Mouse (Mus musculus): ENCODE results near the gene Zfp655. TPM values are rescaled to one million over a fixed set of nuclear protein-coding genes. Genes with fewer than 3 reads are reported as not detected.

Zfp655 gene
- polyA plus RNA-seq, 1 experiment: 79.3 TPM

DNA sequence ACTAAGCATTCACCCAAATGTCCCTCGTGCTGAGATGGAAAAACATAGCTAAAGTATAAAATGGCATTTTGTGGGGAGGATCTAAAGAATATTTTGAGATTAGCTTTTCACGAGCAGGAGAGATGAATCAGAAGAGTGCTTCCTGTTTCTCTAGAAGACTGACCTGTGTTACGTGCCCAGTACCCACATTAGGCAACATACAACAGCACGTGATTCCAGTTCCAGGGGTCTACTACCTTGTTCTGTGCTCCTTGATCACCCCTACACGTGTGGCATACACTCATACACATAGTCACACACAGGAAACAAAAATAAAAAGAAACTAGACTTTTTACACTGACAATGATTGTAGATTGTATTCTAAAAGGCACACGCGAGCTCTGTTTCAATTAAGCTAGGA, 31.1 kb upstream of the Zfp655 start:
- Histone ChIP-seq H3K4me1 (ENCODE audit: control insufficient read depth, insufficient read depth, low read length) (no peaks in the 10 kb centered on the region), H3K27ac (ENCODE audit: insufficient read depth, low read length) (no peak overlapping the region), H3K27me3 (ENCODE audit: control insufficient read depth, insufficient read depth, low read length, poor library complexity, severe bottlenecking) (no peaks in the 10 kb centered on the region), H3K9me3 (replicated peaks; ENCODE audit: control insufficient read depth, insufficient read depth, low read length, poor library complexity, severe bottlenecking) (no peaks in the 10 kb centered on the region), H3K36me3 (ENCODE audit: control insufficient read depth, insufficient read depth, low read length, poor library complexity, severe bottlenecking) (peaks cover under 1% of the 10 kb centered on the region), H3K9ac (ENCODE audit: low read depth, poor library complexity, severe bottlenecking) (no peak overlapping the region), H3K4me3 (ENCODE audit: low read depth, low read length) (no peak overlapping the region)
- TF ChIP-seq POLR2A (IDR thresholded peaks at IDR 0.05; ENCODE audit: insufficient read depth, low read length) (no peak), CTCF (IDR thresholded peaks at IDR 0.05; ENCODE audit: low read depth, low read length) (no peak), EP300 (IDR thresholded peaks at IDR 0.05; ENCODE audit: insufficient read depth, low read depth, low read length) (no peak)

- H3K36me3 ChIP-seq (ENCODE audit: control insufficient read depth, insufficient read depth, low read length, poor library complexity, severe bottlenecking): no peaks in the 10 kb centered on the region
- H3K27ac ChIP-seq (ENCODE audit: insufficient read depth, low read length): no peak within 1 kb of the TSS
- H3K9ac ChIP-seq (ENCODE audit: low read depth, poor library complexity, severe bottlenecking): peak within 1 kb of the TSS; percentile 60
- no peaks in the 10 kb centered on the region for H3K4me1 ChIP-seq (ENCODE audit: control insufficient read depth, insufficient read depth, low read length)
- no peaks in the 10 kb centered on the region for H3K9me3 ChIP-seq (replicated peaks; ENCODE audit: control insufficient read depth, insufficient read depth, low read length, poor library complexity, severe bottlenecking)
- no peaks in the 10 kb centered on the region for H3K27me3 ChIP-seq (ENCODE audit: control insufficient read depth, insufficient read depth, low read length, poor library complexity, severe bottlenecking)
- peak within 1 kb of the TSS; percentile 99 for H3K4me3 ChIP-seq (ENCODE audit: low read depth, low read length)
- peak; percentile 46 for TF ChIP-seq POLR2A (IDR thresholded peaks at IDR 0.05; ENCODE audit: insufficient read depth, low read length)
- no peak for TF ChIP-seq EP300 (IDR thresholded peaks at IDR 0.05; ENCODE audit: insufficient read depth, low read depth, low read length)
Observed at GRCm38 (mm10) chr5:145201321-145201991, 30.1 kb upstream of the Zfp655 start, which contains the start of gene Zkscan14. Gene Zkscan14, minus strand, starts transcription at chr5:145201868.

- no peaks in the 10 kb centered on the region for H3K27me3 ChIP-seq (ENCODE audit: control insufficient read depth, insufficient read depth, low read length, poor library complexity, severe bottlenecking)
- TF ChIP-seq EP300 (IDR thresholded peaks at IDR 0.05; ENCODE audit: insufficient read depth, low read depth, low read length) (no peak), POLR2A (IDR thresholded peaks at IDR 0.05; ENCODE audit: insufficient read depth, low read length) (no peak)
- no peak overlapping the region for H3K4me3 ChIP-seq (ENCODE audit: low read depth, low read length)
Observed at GRCm38 (mm10) chr5:145202446-145202845, 29.1 kb upstream of the Zfp655 start.

GRCm38 (mm10) chr5:145203936-145204691, 27.4 kb upstream of the Zfp655 start, which contains the start of gene Zkscan5:
Gene Zkscan5, plus strand, starts transcription at chr5:145204562.
- no peaks in the 10 kb centered on the region for H3K36me3 ChIP-seq (ENCODE audit: control insufficient read depth, insufficient read depth, low read length, poor library complexity, severe bottlenecking)
- H3K4me1 ChIP-seq (ENCODE audit: control insufficient read depth, insufficient read depth, low read length): no peaks in the 10 kb centered on the region
- no peaks in the 10 kb centered on the region for H3K9me3 ChIP-seq (replicated peaks; ENCODE audit: control insufficient read depth, insufficient read depth, low read length, poor library complexity, severe bottlenecking)
- peak within 1 kb of the TSS; percentile 78 for H3K27ac ChIP-seq (ENCODE audit: insufficient read depth, low read length)
- H3K27me3 ChIP-seq (ENCODE audit: control insufficient read depth, insufficient read depth, low read length, poor library complexity, severe bottlenecking): no peaks in the 10 kb centered on the region
- H3K9ac ChIP-seq (ENCODE audit: low read depth, poor library complexity, severe bottlenecking): peak within 1 kb of the TSS; percentile 78
- TF ChIP-seq CTCF (IDR thresholded peaks at IDR 0.05; ENCODE audit: low read depth, low read length) (no peak), EP300 (IDR thresholded peaks at IDR 0.05; ENCODE audit: insufficient read depth, low read depth, low read length) (0 out of 2 replicates have a peak, but pooled peaks have one; percentile 3), POLR2A (IDR thresholded peaks at IDR 0.05; ENCODE audit: insufficient read depth, low read length) (peak; percentile 34)
- peak within 1 kb of the TSS; percentile 94 for H3K4me3 ChIP-seq (ENCODE audit: low read depth, low read length)

More at GRCm38 (mm10) chr5:145202446-145202845, 29.1 kb upstream of the Zfp655 start:
- no peak overlapping the region for H3K9ac ChIP-seq (ENCODE audit: low read depth, poor library complexity, severe bottlenecking)
- H3K27ac ChIP-seq (ENCODE audit: insufficient read depth, low read length): no peak overlapping the region
- H3K9me3 ChIP-seq (replicated peaks; ENCODE audit: control insufficient read depth, insufficient read depth, low read length, poor library complexity, severe bottlenecking): no peaks in the 10 kb centered on the region
- H3K36me3 ChIP-seq (ENCODE audit: control insufficient read depth, insufficient read depth, low read length, poor library complexity, severe bottlenecking): no peaks in the 10 kb centered on the region
- no peaks in the 10 kb centered on the region for H3K4me1 ChIP-seq (ENCODE audit: control insufficient read depth, insufficient read depth, low read length)

DNA sequence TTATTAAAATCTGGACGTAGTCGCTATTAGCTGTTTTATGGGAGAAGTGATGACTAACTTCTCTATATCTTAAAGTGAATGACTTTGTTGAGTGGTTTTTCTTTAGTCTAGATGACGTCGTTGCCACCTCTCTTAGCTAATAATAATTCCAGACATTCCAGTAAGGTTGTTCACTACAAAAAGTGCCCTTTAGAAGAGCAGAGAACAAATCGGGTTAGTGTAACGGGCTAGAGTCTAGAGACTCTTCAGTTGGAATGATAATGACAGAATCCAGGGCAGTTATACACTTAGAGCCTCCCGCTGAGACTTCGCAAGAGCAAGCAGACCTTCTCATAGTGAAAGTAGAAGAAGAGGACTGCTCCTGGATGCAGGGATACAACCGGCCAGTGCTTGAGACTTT, 26.5 kb upstream of the Zfp655 start:
- Histone ChIP-seq H3K27ac (ENCODE audit: insufficient read depth, low read length) (no peak overlapping the region), H3K27me3 (ENCODE audit: control insufficient read depth, insufficient read depth, low read length, poor library complexity, severe bottlenecking) (no peaks in the 10 kb centered on the region), H3K4me3 (ENCODE audit: low read depth, low read length) (peak overlapping the region; percentile 57), H3K9me3 (replicated peaks; ENCODE audit: control insufficient read depth, insufficient read depth, low read length, poor library complexity, severe bottlenecking) (no peaks in the 10 kb centered on the region), H3K9ac (ENCODE audit: low read depth, poor library complexity, severe bottlenecking) (peak overlapping the region; percentile 59), H3K4me1 (ENCODE audit: control insufficient read depth, insufficient read depth, low read length) (no peaks in the 10 kb centered on the region), H3K36me3 (ENCODE audit: control insufficient read depth, insufficient read depth, low read length, poor library complexity, severe bottlenecking) (no peaks in the 10 kb centered on the region)
- no peak for TF ChIP-seq POLR2A (IDR thresholded peaks at IDR 0.05; ENCODE audit: insufficient read depth, low read length)
- no peak for TF ChIP-seq CTCF (IDR thresholded peaks at IDR 0.05; ENCODE audit: low read depth, low read length)
- TF ChIP-seq EP300 (IDR thresholded peaks at IDR 0.05; ENCODE audit: insufficient read depth, low read depth, low read length): no peak

GRCm38 (mm10) chr5:145207385-145207784, 24.1 kb upstream of the Zfp655 start:
- Histone ChIP-seq H3K27ac (ENCODE audit: insufficient read depth, low read length) (no peak overlapping the region), H3K9me3 (replicated peaks; ENCODE audit: control insufficient read depth, insufficient read depth, low read length, poor library complexity, severe bottlenecking) (no peaks in the 10 kb centered on the region), H3K27me3 (ENCODE audit: control insufficient read depth, insufficient read depth, low read length, poor library complexity, severe bottlenecking) (no peaks in the 10 kb centered on the region), H3K36me3 (ENCODE audit: control insufficient read depth, insufficient read depth, low read length, poor library complexity, severe bottlenecking) (peaks cover 7% of the 10 kb centered on the region), H3K9ac (ENCODE audit: low read depth, poor library complexity, severe bottlenecking) (no peak overlapping the region), H3K4me3 (ENCODE audit: low read depth, low read length) (no peak overlapping the region), H3K4me1 (ENCODE audit: control insufficient read depth, insufficient read depth, low read length) (no peaks in the 10 kb centered on the region)
- TF ChIP-seq POLR2A (IDR thresholded peaks at IDR 0.05; ENCODE audit: insufficient read depth, low read length) (no peak), EP300 (IDR thresholded peaks at IDR 0.05; ENCODE audit: insufficient read depth, low read depth, low read length) (no peak), CTCF (IDR thresholded peaks at IDR 0.05; ENCODE audit: low read depth, low read length) (no peak)

Data from ES-Bruce4 (cell line).